Mouse (Mus musculus): ENCODE data around the gene Rsrc1.

Gene Rsrc1

DNA sequence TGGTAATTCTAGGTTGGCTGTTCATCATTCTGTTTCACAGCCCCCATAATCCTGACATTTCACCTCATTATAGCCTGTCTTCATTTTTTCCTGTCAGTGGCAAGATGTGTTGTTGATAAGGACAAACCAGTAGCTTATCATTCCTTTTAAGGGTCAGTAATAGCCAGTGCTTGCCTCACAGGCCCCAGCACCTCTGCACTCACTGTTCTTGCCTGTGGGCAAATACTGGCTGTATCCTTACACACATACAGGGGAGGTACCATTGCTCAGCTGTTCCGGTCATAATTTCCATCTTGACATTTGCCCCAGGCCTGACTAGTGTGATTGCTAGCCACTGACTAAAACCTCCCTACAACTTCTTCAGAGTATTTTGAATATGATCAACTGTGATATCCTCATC lies 302.8 kb downstream of the Rsrc1 start:
- DNase-seq = no peak

GRCm38 (mm10) chr3:67284848-67285247 lies 303.7 kb downstream of the Rsrc1 start:
- DNase-seq = peak in 1 of 2 experiments; percentile 8

- no peak for DNase-seq
These were observed 307.5 kb downstream of the Rsrc1 start for GRCm38 (mm10) chr3:67288664-67289063.

DNA sequence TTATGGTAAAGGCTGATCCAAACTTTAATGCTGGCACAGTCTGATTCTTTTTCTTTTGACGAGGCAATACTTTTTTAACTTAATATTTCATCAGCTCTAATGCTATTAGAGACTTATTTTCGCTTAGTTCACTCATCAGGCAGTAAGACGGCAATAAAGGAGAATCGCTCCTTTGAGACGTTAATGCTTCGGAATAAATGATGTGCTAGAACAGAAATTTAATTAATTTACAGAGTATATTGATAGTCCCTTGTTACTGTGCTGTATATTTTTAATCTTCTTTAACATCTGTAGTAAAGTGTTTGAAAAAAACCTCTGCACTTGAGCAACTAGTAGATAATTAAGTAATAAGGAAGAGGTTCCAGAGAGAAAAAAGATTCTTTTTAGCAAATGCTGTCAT lies 308.3 kb downstream of the Rsrc1 start:
- no peak for DNase-seq

DNA sequence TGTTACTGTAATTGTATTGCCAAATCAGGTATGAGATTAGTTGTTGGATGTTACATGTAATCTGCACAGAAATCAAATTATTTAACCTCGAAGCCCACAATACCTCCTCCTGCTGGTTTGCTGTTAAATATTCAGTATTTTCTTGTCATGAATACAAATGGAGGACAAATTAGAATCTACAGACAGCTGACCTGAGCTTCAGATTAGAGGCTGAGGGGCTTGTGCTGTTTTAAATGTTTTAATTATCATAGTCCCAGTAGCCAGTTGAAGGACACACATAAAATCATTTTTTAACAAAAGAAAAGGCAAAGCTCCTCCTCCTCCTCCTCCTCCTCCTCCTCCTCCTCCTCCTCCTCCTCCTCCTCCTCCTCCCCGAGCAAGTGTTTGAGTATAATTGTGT lies 327.5 kb downstream of the Rsrc1 start:
- no peak for DNase-seq

DNA sequence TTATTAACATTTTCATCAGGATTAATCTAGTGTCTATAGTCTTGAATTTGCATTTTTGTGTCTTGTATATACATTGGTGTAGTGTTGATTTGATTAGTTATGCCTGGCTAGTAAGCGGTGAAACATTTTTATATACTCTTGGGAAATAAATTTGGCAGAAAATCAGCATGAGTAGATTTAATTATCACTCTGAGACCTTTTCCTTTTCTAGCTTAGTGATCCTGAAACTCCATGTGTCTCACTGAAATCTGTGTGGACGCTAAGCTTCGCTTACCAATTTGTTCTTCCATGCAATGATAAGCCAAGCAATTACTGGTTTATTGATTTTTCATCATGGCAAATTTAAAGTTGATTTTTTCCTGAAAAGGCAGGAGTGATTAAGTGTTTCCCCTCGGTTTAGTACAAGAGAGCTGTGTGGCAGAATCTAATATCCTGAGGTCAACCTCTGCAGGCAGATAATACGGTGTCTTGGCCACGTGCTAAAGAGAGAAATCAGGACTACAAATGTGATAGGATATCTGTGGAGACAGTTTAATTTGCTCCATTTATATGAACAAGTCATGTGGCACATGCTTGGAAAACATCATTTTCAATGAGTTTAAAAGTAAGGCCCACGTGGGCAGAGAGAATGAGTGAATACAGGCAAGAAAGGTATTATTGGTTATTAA lies 328.6 kb downstream of the Rsrc1 start:
- no peak for DNase-seq

DNA sequence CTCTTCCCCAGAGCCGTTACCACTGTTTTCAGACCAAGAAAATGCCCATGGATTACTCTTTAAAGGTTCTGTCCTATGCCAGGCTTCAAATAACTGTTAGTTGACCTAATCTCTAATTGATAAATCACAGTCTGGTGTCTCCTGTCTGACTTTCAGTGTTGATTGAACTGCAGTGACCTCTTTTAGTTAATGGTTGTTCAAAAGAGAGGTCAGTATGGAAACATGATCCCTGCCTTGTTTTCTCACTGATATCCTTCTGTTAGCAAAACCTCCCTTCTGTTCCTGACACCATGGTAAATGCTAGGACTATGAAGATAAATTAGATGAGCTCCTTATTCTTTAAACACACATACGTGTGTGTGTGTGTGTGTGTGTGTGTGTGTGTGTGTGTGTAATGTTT lies 330.2 kb downstream of the Rsrc1 start:
- no peak for DNase-seq

DNA sequence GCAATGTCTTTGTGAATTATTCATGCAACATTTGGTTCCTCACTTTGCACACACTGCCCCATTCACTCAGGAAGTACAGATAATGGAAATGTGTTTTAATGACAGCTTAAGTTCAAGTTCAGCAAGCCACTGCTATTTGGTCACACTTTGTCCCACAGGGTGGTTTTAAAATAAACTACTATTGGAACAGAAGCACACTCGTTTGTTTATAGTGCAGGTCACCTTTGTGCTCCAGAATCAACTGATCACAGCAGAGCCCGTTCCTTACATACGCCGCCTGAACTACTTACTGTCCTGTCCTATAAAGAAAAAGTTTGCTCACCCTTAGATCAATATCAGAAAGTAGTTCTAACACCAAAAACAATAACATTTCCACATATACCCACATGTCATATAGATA lies 341.2 kb downstream of the Rsrc1 start:
- no peak for DNase-seq

GRCm38 (mm10) chr3:67339558-67339957 lies 358.4 kb downstream of the Rsrc1 start:
- no peak for DNase-seq

DNA sequence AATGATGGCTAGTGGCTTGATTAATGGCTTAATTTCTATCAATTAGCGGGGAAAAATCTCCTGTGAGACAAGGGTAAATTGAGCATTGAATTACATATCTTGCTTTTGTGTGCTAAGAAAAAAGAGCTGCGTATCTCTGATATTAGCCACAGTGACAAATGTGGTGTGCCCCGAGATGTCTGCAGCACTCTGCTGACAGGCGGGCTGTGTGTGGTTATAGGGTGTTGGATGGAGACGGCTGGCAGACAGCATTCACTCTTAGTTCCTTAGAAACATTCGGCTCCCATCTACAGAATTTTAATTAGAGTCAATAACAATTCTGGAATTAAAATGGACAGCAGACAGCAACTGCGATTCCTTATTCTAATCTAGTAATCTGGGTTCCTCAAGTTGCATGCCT lies 359.7 kb downstream of the Rsrc1 start:
- no peak for DNase-seq

DNA sequence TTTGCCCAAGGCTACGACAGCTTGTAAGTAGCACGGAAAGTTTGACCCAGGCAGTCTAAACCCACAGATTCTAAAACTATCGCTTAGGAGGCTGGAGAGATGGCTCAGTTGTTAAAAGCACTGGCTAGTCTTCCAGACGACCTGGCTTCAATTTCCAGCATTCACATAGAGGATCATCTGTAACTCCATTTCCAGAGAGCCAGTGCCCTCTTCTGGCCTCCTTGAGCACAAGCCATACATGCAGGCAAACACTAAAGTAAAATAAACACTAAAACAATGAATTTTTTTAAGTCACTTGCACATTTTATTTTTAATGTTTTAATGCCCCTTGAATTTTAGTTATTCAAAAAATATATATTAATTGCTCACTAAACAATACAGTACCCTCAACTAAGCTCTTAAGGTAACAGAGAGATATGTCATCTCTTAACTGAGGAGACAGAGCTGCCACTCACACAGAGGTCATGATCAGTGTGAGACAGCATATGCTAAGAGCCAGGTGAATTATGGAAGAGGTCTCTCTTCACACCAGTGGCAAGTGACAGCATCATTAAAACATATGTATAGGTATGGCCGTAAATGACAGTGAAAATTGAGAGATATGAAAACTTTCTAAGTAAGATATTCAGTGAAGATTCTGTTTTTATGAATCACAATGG lies 361.9 kb downstream of the Rsrc1 start:
- no peak for DNase-seq

DNA sequence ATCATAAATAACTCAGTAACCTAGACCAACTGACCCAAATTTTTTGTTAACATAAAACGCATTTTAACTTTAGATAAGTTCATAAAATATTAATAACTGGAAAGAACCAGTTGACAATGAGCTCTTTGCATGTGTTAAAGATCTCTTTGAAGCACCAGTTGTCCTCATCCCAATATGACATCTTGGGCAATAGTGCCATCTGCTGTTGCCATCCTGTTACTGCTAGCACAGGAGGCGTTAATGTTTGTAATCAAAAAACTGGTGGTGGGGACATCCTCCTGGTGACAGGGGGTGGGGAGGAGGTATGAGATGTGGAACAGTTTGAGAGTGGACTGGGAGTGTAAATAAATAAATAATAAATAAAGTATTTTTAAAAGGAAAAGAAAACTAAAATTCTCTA lies 363.4 kb downstream of the Rsrc1 start:
- DNase-seq = peak in 1 of 2 experiments; percentile 59

GRCm38 (mm10) chr3:67346674-67347073 lies 365.5 kb downstream of the Rsrc1 start:
- DNase-seq = no peak

DNA sequence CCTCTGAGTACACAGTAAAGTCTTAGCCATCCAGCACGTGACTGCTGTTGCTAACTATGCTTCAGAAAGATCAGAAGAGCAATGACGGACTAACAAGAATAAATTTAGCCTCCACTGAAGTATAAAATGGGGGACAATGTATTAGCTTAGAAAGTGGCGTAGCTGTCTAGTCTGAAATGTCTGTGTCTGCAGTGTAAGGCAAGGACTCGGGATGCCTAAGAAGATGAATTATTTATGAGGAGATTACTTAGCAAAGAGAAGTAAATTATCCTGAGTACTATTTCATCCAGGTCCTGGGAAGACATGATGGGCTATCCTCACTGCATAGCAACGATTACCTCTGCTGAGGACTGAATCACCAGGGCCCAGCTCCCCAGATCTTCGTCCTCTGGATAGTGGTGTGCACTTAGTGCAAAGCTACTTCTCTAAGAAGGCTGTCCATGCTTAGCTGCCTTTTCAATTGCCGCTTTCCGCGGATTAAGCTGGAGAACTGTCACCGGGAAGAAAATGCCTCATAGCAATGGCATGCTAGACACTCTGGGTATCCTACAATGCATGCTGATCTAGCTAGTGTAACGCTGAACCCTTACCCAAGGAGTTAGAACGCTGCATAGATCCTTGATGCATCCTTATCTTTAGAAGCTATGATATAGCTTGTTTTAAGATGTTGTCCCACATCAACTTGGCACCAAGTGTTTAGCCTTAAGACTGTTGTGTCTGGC lies 370.4 kb downstream of the Rsrc1 start:
- no peak for DNase-seq

GRCm38 (mm10) chr3:67352128-67352762 lies 371.1 kb downstream of the Rsrc1 start:
- DNase-seq = peak in 1 of 2 experiments; percentile 29

DNA sequence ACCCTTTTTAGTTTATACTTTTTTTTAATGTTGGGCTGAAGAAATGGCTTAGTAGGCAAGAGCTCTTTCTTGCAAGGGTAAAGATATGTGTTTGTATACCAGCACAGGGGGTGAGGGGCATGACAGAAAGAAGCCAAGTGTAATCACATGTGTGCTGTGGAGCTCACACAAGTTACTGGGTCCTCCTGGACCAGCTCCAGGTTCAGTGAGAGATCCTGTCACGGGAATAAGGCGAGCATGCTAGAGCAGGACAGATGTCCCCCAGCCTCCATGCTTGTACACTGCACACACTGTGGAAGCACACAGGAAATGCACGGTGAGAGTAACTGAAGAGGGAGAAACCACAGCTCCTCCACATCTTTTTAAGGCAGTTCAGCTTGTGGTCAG lies 371.6 kb downstream of the Rsrc1 start:
- DNase-seq = no peak

DNA sequence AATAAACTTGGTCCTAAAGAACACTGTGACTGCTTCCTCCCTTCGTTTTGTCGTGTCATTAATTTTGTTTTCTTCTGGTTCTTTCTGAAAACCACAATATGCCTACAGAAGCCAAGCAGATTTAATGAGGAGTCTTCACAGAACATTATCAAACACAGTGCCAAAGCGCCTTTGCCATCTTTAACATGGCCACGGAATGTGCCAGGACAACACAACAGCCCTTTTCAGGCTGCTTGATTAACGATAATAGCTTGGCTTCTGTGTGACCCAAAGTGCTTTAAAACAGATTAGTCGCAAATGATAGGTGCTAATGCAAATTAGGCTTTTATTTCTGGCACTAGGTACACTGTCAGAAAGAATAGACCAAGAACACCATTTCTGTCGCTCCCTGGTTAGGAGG lies 377.2 kb downstream of the Rsrc1 start:
- DNase-seq = no peak

GRCm38 (mm10) chr3:67366087-67366892 lies 385.1 kb downstream of the Rsrc1 start:
- no peak for DNase-seq

GRCm38 (mm10) chr3:67367481-67367880 lies 386.3 kb downstream of the Rsrc1 start:
- DNase-seq = no peak

- DNase-seq = no peak
These were observed 388.4 kb downstream of the Rsrc1 start for GRCm38 (mm10) chr3:67369407-67370079.

DNA sequence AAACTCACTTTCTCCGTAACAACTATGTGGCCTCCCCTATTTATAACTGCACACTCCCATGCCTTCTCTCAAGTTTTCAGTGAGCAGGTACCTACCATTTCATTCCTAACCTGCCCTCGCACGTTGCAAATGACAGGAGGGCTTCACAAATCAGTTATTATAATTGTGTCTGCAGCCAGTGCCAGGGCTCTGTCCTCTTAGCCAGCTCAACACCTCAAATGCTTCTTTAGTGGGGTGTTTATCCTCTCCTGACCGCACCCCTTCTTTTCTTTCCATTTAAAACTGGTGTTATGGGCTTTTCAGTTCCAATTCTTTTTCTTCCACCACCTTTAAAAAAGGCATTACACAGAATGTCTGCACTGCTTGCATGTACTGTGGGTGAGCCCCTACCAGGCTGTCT lies 391.0 kb downstream of the Rsrc1 start:
- no peak for DNase-seq

- DNase-seq = no peak
These were observed 391.6 kb downstream of the Rsrc1 start for GRCm38 (mm10) chr3:67372781-67373180.

All from lung, postnatal 4 days (tissue).